Mouse (Mus musculus): ENCODE data around the gene Nr5a1.
A peak's percentile ranks its signal among the peaks of the same experiment; 100 is the strongest.

Nr5a1 gene

DNA sequence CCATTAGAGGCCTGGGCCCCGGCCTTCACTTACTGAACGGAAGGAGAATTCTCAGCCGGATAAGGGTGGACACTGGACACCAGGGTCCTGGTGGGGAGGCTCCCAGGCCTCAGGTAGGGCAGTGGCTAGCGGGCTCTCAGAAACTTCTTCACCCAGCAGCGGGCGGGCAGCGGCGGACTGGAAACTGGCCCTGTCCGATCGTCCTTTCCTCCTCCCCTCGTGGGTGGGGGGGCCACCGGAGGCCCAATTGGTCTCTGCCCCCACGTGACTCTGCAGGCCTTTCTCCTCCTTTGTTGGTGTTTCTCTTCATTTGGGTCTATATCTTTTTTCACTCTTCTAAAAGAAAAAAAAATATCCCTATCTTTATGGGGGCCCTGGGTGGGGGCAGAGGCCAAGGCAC lies at the start of gene Nr5a1:
Nr5a1 (minus strand) TSS at position 219 of the 400 bp plus-strand sequence.
- DNase-seq (ENCODE audit: low read depth, low spot score): no peak

- DNase-seq (ENCODE audit: low read depth, low spot score): no peak
These were observed 25.5 kb upstream of the Nr5a1 start for GRCm38 (mm10) chr2:38739847-38740246.

- peak; percentile 97 for DNase-seq (ENCODE audit: low read depth, low spot score)
These were observed 25.1 kb upstream of the Nr5a1 start for GRCm38 (mm10) chr2:38739410-38739809.

GRCm38 (mm10) chr2:38738601-38739301 lies 24.4 kb upstream of the Nr5a1 start:
- peak; percentile 12 for DNase-seq (ENCODE audit: low read depth, low spot score)

- DNase-seq (ENCODE audit: low read depth, low spot score): no peak
These were observed 21.4 kb upstream of the Nr5a1 start for GRCm38 (mm10) chr2:38735740-38736139.

- no peak for DNase-seq (ENCODE audit: low read depth, low spot score)
These were observed 20.4 kb upstream of the Nr5a1 start for GRCm38 (mm10) chr2:38734721-38735120.

DNA sequence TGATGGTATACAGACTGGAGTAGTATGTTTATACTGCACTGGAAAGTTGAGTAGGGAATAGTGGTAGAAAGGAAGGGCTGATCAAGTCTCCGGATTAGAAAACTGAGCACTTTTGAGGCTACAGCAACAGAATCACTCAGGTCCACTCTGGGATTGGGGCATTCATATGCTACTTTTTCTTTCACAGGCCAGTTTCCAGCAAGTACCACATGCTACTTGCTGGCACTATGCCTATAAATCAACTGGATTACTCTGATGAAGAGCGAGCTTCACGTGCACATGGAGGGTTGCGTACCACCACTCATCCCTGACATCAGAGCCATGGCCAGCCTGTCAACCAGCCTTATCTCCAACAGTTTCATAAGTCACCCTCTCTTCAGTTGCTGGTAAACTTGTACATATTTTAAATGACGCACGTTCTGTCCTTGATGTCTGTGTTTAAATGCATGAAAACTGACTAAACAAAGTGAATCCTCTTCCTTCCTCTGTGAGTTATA lies 16.0 kb upstream of the Nr5a1 start:
- no peak for DNase-seq (ENCODE audit: low read depth, low spot score)

GRCm38 (mm10) chr2:38725427-38725826 lies 11.1 kb upstream of the Nr5a1 start:
- no peak for DNase-seq (ENCODE audit: low read depth, low spot score)

DNA sequence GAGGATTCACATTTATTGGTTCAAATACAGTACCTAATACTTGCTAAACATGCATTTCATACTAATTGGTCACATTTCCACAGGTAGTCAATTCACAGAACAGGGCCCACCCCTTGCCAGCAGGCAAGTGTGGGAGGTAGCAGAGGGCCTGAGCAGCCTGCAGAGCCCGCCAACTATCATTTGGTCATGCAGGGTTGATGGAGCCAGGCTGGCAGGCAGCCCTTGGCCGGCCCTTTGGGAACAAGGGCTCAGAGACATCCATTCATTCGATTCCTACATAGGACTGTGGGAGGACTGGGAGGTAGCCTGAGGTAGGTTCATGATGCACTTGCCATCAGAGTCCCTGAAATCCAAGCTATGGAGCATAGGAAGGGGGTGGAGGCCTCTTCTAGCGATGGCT lies 9.0 kb upstream of the Nr5a1 start:
- DNase-seq (ENCODE audit: low read depth, low spot score): no peak

GRCm38 (mm10) chr2:38722076-38722475 lies 7.7 kb upstream of the Nr5a1 start:
- no peak for DNase-seq (ENCODE audit: low read depth, low spot score)

GRCm38 (mm10) chr2:38720661-38721060 lies 6.3 kb upstream of the Nr5a1 start:
- DNase-seq (ENCODE audit: low read depth, low spot score): no peak

DNA sequence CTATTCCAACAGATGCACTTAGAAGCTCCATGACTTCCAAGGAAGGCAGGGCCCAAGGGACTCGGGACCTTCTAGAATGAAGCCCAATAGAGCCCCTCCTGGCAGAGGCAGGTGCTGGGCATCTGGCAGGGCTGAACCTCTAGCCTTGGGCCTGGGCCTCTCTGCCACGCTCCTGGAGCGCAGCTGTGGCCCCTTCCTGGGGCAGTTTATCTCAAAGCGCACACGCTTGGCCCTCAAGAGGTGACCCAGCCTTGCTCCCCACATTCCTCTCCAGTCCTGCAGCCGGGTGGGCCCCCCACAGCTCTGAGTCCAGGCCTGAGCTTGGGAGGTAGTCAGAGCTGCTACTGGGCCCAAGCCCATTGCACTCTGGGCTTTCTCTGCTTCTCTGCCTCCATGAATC lies 5.0 kb upstream of the Nr5a1 start:
- DNase-seq (ENCODE audit: low read depth, low spot score): no peak

DNA sequence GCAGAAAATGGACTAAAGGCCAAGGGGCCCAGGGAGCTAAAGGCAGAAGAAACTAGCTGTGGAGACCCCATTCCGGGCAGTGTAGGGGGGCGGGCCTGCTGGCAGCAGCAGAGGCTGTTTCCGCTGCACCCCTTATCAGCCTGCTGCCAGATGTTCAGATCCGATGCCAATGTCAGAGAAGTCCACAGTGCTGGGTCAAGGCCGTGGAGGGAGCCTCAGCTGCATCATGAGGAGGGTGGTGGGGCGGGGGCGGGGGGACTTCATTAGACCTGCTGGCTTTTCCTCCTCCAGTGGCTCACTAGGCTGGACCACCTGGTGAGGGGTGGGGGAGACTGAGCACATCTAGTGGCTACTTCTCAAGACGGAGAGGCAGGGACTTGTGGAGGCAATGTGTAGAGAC lies 4.3 kb upstream of the Nr5a1 start:
- DNase-seq (ENCODE audit: low read depth, low spot score): no peak

GRCm38 (mm10) chr2:38717436-38717835 lies 3.1 kb upstream of the Nr5a1 start:
- DNase-seq (ENCODE audit: low read depth, low spot score): peak; percentile 69

DNA sequence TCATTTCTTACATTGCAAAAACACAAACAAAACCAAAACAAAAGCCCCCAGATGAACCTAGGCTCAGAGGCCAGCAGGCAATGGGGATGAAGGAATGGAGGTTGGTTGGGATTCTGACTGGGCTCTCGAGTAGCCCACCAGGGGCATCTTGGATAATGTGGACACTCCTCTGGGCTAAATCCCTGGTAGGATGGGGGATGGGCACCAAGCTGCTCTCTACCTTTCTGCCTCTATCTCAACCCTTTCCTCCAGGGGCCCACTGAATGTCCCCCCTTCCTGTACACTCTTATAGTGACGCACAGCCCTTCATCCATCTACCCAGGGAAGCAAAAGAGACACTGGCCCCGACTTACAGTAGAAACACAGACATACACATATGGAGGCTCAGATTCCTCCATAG lies 746 bp downstream of the Nr5a1 start:
- DNase-seq (ENCODE audit: low read depth, low spot score): no peak

DNA sequence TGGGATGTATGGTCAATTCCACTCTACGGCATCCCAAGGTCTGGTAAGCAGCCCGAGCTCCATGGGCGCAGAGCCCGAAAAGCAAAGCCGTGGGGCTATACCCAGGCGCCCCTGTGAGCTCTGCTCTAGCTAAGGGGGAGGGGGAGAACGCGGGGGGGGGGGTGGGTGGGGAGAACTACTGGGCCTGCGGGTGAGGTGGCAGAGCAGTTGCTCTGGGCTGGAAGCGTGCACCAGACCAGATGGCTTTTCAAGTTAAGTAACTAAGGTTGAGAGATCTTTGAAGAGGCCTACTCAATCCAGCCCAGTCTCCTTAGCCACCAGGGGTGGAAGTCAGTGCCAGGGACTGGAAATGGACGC lies 1.6 kb downstream of the Nr5a1 start:
- no peak for DNase-seq (ENCODE audit: low read depth, low spot score)

GRCm38 (mm10) chr2:38712076-38712768 lies 2.1 kb downstream of the Nr5a1 start:
- DNase-seq (ENCODE audit: low read depth, low spot score): no peak

DNA sequence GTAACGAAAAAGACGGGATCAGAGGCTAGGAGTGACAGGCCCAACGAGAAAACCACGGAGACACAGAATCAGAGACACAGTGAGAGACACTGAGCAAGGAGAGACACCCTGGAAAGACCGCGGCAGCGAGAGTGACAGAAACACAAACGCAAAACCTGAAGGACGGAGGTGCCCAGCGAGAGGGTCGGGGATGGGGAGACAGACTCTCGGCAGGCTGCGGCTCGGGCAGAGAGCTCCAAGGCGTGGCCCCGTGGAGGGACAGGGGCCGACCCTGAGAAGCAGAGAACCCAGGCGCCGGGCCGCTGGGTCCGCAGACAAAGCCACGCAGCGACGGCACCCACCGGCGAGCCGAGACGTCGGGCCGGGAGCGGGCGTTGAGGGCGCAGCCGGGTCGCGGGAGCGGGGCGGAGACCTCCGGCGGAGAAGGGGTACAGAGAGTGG lies 2.9 kb downstream of the Nr5a1 start:
- DNase-seq (ENCODE audit: low read depth, low spot score): no peak

- no peak for DNase-seq (ENCODE audit: low read depth, low spot score)
These were observed 3.8 kb downstream of the Nr5a1 start for GRCm38 (mm10) chr2:38710304-38711241.

GRCm38 (mm10) chr2:38708907-38709688 lies 5.2 kb downstream of the Nr5a1 start:
- DNase-seq (ENCODE audit: low read depth, low spot score): peak; percentile 18

GRCm38 (mm10) chr2:38706661-38707060 lies 7.7 kb downstream of the Nr5a1 start:
- DNase-seq (ENCODE audit: low read depth, low spot score): no peak
